Mouse (Mus musculus) mature B cell (primary cell): Measurements from ENCODE around the gene Ifi205.

Source experiments
- in situ Hi-C: fragments of 300-500 bp; cut with MboI; formaldehyde crosslinking; loops from 2 replicates; pipeline ENCODE4 v1.14.3; 2019

Ifi205 gene

GRCm38 (mm10) chr1:173973111-173973510 lies 58.5 kb downstream of the Ifi205 start:
- in situ Hi-C loops = no loop called here
